Mouse (Mus musculus) midbrain, embryonic 14.5 days (tissue): ENCODE measurements around the gene Bicc1. TPM values are rescaled to one million over a fixed set of nuclear protein-coding genes. Genes with fewer than 3 reads are reported as not detected.

Experiments used
- ATAC-seq: fragments of 200-750 bp; cut with Nextera tagmentation; 2 replicates; pipeline ENCODE4 v1.8.0; 2017; ENCODE audit warnings: moderate number of reproducible peaks, moderate library complexity; ENCODE audit not compliant: low FRiP score, low TSS enrichment
- DNase-seq: peaks from one replicate; pipeline ENCODE4 v3.0.0-alpha.2; 2015
- H3K27ac ChIP-seq: fragments of 300-500 bp; sonication (generic); replicated peaks from 2 replicates; pipeline ENCODE4 v1.5.1; 2014; ENCODE audit warnings: mild to moderate bottlenecking, low read depth, low read length, moderate library complexity
- H3K27me3 ChIP-seq: fragments of 300-500 bp; sonication (generic); 2 replicates; pipeline ENCODE4 v1.6.1; 2014; ENCODE audit warnings: low read length, control low read depth, mixed read lengths; ENCODE audit not compliant: control insufficient read depth, insufficient read depth
- H3K36me3 ChIP-seq: fragments of 300-500 bp; sonication (generic); 2 replicates; pipeline ENCODE4 v1.6.1; 2014; ENCODE audit warnings: low read length, control low read depth; ENCODE audit not compliant: control insufficient read depth, insufficient read depth
- H3K4me1 ChIP-seq: fragments of 300-500 bp; sonication (generic); 2 replicates; pipeline ENCODE4 v1.6.1; 2014; ENCODE audit warnings: mild to moderate bottlenecking, antibody characterized with exemption, low read length, control low read depth; ENCODE audit not compliant: control insufficient read depth, insufficient read depth
- H3K4me2 ChIP-seq: fragments of 300-500 bp; sonication (generic); 2 replicates; pipeline ENCODE4 v1.6.1; 2014; ENCODE audit warnings: mild to moderate bottlenecking, low read length, moderate library complexity
- H3K4me3 ChIP-seq: fragments of 300-500 bp; sonication (generic); replicated peaks from 2 replicates; pipeline ENCODE4 v1.5.1; 2014; ENCODE audit warnings: low read depth, low read length
- H3K9ac ChIP-seq: fragments of 300-500 bp; sonication (generic); replicated peaks from 2 replicates; pipeline ENCODE4 v1.6.1; 2014; ENCODE audit warnings: mild to moderate bottlenecking, low read length, moderate library complexity
- H3K9me3 ChIP-seq: fragments of 300-500 bp; sonication (generic); 2 replicates; pipeline ENCODE4 v1.6.1; 2016; ENCODE audit warnings: low read length, control low read depth, mixed read lengths; ENCODE audit not compliant: control insufficient read depth
- WGBS: fragments of 180-500 bp; shearing (Covaris S2); extraction: QIAGEN DNeasy Blood & Tissue Kit; methylation state at CpG from one replicate; pipeline ENCODE4 v1.1.7; 2014; 5-methylcytosine and 5-hydroxymethylcytosine counted together
- polyA plus RNA-seq: library from polyadenylated mRNA; unstranded; fragments of >200 nt; fragmentation: Nextera tagmentation; extraction: Ambion mirVana; gene quantifications from 2 replicates; pipeline ENCODE4 v1.2.1, GENCODE M21; 2014

Gene Bicc1
- polyA plus RNA-seq, 1 experiment from 2014 or later: 6.2 TPM

DNA sequence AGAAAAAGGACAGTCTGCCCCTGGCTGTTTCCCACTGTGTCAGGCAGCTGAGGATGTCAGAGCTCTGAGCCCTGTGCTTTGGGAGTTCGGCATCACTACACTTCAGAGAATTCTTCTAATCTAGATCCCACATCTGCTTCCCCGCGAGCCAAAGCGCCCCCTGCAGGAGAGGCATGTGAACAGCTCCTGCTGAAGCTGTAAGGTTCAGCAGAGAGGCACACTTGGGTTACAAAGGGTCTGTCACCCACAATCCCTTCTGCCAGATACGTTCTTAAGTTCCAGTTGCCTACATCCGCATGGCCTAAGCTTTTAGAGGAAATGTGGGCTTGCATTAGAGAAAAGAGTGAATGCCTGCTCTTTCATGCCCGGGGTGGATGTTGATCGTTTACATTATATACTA, 283.4 kb downstream of the Bicc1 start:
- no peaks in the 10 kb centered on the region for H3K36me3 ChIP-seq
- no peak overlapping the region for H3K4me2 ChIP-seq
- no peaks in the 10 kb centered on the region for H3K9me3 ChIP-seq
- H3K4me1 ChIP-seq: no peaks in the 10 kb centered on the region
- WGBS: 70% methylated on average over 8 of the region's 8 CpGs
- DNase-seq (no peak), ATAC-seq (no peak)
- H3K4me3 ChIP-seq: no peak overlapping the region
- H3K27ac ChIP-seq: peak overlapping the region; percentile 45; the same call in 1 of the 2 replicates
- no peak overlapping the region for H3K9ac ChIP-seq
- H3K27me3 ChIP-seq: no peaks in the 10 kb centered on the region

DNA sequence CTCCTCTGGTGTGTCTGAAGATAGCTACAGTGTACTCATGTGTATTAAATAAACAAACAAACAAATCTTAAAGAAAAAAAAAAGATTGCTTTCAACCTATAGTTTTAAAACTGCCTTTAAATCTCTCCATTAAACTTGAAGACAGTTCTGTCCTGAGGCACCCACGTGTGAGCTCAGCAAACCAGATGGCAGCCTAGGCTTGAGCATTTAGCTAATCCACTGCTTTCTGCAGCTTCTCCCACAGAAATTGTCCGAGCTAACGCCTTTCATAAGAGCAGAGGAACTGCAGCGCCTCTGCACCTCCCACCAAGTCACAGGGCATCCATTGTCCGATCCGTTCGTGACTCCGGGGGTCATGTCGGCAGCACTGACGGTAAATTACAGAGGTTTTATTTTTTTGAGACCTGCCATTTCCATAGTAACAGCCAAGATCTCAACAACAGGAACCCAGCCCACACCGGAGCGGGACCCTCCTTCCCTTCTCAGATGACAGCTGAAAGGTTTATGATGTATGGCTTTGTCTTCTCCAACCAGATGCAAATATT, 284.4 kb downstream of the Bicc1 start:
- Histone ChIP-seq H3K27ac (no peak overlapping the region), H3K4me2 (no peak overlapping the region), H3K4me1 (no peaks in the 10 kb centered on the region), H3K9me3 (no peaks in the 10 kb centered on the region), H3K9ac (no peak overlapping the region), H3K4me3 (no peak overlapping the region), H3K36me3 (no peaks in the 10 kb centered on the region), H3K27me3 (no peaks in the 10 kb centered on the region)
- 14% methylated on average over 12 of the region's 12 CpGs for WGBS
- DNase-seq: peak; percentile 38
- ATAC-seq: no peak

Other genes starting within 250 kb of the Bicc1 start
- 38.5 and 50.1 TPM in 2 replicates for gene Tfam, start 78.6 kb upstream of the Bicc1 start, polyA plus RNA-seq
- 246 and 254 TPM in 2 replicates for gene Ube2d1, start 125.6 kb upstream of the Bicc1 start, polyA plus RNA-seq
- 281 and 329 TPM in 2 replicates for gene Cisd1, start 185.3 kb upstream of the Bicc1 start, polyA plus RNA-seq
- 21.1 and 22.0 TPM in 2 replicates for gene Ipmk, start 188.1 kb upstream of the Bicc1 start, polyA plus RNA-seq